Mouse (Mus musculus) urinary bladder, postnatal 36 days (tissue): ENCODE data around the gene Cachd1.

ENCODE experiments used
- DNase-seq, 2 experiments: peaks; one replicate each; pipeline ENCODE4 v3.0.0; 2022; ENCODE audit warnings: low spot score in 2 of 2, mixed read lengths in 1 of 2

The Cachd1 gene

GRCm38 (mm10) chr4:100922816-100923554 is 146.5 kb downstream of the Cachd1 start:
- no peak for DNase-seq

- no peak for DNase-seq
Measured at GRCm38 (mm10) chr4:100923598-100923997, 147.1 kb downstream of the Cachd1 start.

GRCm38 (mm10) chr4:100924276-100924675 is 147.8 kb downstream of the Cachd1 start:
- no peak for DNase-seq

GRCm38 (mm10) chr4:100925153-100925552 is 148.7 kb downstream of the Cachd1 start:
- DNase-seq = no peak

- DNase-seq = no peak
Measured at GRCm38 (mm10) chr4:100926608-100927007, 150.1 kb downstream of the Cachd1 start.

- no peak for DNase-seq
Measured at GRCm38 (mm10) chr4:100927059-100927458, 150.6 kb downstream of the Cachd1 start.

GRCm38 (mm10) chr4:100943689-100944088 is 167.2 kb downstream of the Cachd1 start:
- no peak for DNase-seq

GRCm38 (mm10) chr4:100944276-100944675 is 167.8 kb downstream of the Cachd1 start:
- no peak for DNase-seq

- DNase-seq = no peak
Measured at GRCm38 (mm10) chr4:100945171-100945899, 168.9 kb downstream of the Cachd1 start.

- DNase-seq = peak in 1 of 2 experiments; percentile 33
Measured at GRCm38 (mm10) chr4:100948494-100949425, 172.3 kb downstream of the Cachd1 start.

GRCm38 (mm10) chr4:100950316-100950715 is 173.8 kb downstream of the Cachd1 start:
- DNase-seq = peak; percentile 13 to 45

- DNase-seq = no peak
Measured at GRCm38 (mm10) chr4:100951876-100952275, 175.4 kb downstream of the Cachd1 start.

- DNase-seq = no peak
Measured at GRCm38 (mm10) chr4:100963341-100963740, 186.9 kb downstream of the Cachd1 start.

GRCm38 (mm10) chr4:100963796-100964195 is 187.3 kb downstream of the Cachd1 start:
- no peak for DNase-seq

- no peak for DNase-seq
Measured at GRCm38 (mm10) chr4:100967703-100968392, 191.4 kb downstream of the Cachd1 start.

- no peak for DNase-seq
Measured at GRCm38 (mm10) chr4:100973641-100974454, 197.4 kb downstream of the Cachd1 start.

GRCm38 (mm10) chr4:100974455-100975035 is 198.1 kb downstream of the Cachd1 start:
- no peak for DNase-seq

- no peak for DNase-seq
Measured at GRCm38 (mm10) chr4:100977522-100977921, 201.0 kb downstream of the Cachd1 start.

- no peak for DNase-seq
Measured at GRCm38 (mm10) chr4:100987187-100987586, 210.7 kb downstream of the Cachd1 start.

- no peak for DNase-seq
Measured at GRCm38 (mm10) chr4:100988231-100988799, 211.8 kb downstream of the Cachd1 start.
